Mouse (Mus musculus): ENCODE results near the gene Kars.

DNA sequence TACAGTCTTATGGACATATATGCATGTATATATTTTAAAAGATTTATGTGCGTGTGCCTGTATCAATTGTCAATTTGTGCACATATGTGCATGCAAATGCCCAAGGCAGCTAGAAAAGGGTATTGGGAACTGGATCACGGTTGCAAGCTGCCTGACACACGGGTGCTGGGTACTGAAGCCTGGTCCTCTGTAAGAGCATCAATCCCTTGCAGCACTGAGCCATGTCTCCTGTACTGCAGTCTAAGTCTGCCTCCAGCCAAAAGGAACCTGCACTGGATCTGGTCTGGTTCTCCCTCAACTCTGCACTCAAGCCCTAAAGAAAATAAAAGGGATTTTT lies 18.5 kb downstream of the Kars start:
- TF ChIP-seq CTCF (IDR thresholded peaks at IDR 0.05; ENCODE audit: control insufficient read depth, insufficient read depth, insufficient read length) (no peak), MAX (IDR thresholded peaks at IDR 0.05) (no peak), USF1 (IDR thresholded peaks at IDR 0.05; ENCODE audit: low read depth) (no peak), MYOD1 (IDR thresholded peaks at IDR 0.05; ENCODE audit: control insufficient read depth, insufficient read length, low read depth) (no peak), FOSL1 (IDR thresholded peaks at IDR 0.05; ENCODE audit: insufficient read depth, low read length, poor library complexity, severe bottlenecking) (no peak), MYOG (IDR thresholded peaks at IDR 0.05; ENCODE audit: control insufficient read depth, extremely low read depth, insufficient read length) (no peak)
